Mouse (Mus musculus): ENCODE data around the gene Ipmk. TPM values are rescaled to one million over a fixed set of nuclear protein-coding genes. Genes with fewer than 3 reads are reported as not detected.

Gene Ipmk
- polyA plus RNA-seq, 1 experiment from 2014 or later = 10.7 TPM

- DNase-seq (ENCODE audit: low spot score) = no peak
These were observed 8.1 kb upstream of the Ipmk start for GRCm38 (mm10) chr10:71339463-71339862.

- no peak for DNase-seq (ENCODE audit: low spot score)
These were observed 7.4 kb upstream of the Ipmk start for GRCm38 (mm10) chr10:71340195-71340594.

GRCm38 (mm10) chr10:71341290-71341689, 6.3 kb upstream of the Ipmk start:
- no peak for DNase-seq (ENCODE audit: low spot score)

- DNase-seq (ENCODE audit: low spot score) = peak; percentile 30
These were observed 5.3 kb upstream of the Ipmk start for GRCm38 (mm10) chr10:71342030-71342805.

GRCm38 (mm10) chr10:71343130-71343529, 4.4 kb upstream of the Ipmk start:
- no peak for DNase-seq (ENCODE audit: low spot score)

- no peak for DNase-seq (ENCODE audit: low spot score)
These were observed 3.8 kb upstream of the Ipmk start for GRCm38 (mm10) chr10:71343567-71344265.

- peak; percentile 96 for DNase-seq (ENCODE audit: low spot score)
These were observed 2.9 kb upstream of the Ipmk start, which contains the start of gene Cisd1 for GRCm38 (mm10) chr10:71344579-71345143. Gene Cisd1, minus strand, starts transcription at chr10:71344954.

GRCm38 (mm10) chr10:71346106-71346505, 1.5 kb upstream of the Ipmk start:
- no peak for DNase-seq (ENCODE audit: low spot score)

GRCm38 (mm10) chr10:71346722-71347508, 648 bp upstream of the Ipmk start:
- no peak for DNase-seq (ENCODE audit: low spot score)

GRCm38 (mm10) chr10:71347964-71348636, 537 bp downstream of the Ipmk start:
- no peak for DNase-seq (ENCODE audit: low spot score)

- no peak for DNase-seq (ENCODE audit: low spot score)
These were observed 1.2 kb downstream of the Ipmk start for GRCm38 (mm10) chr10:71348637-71349280.

GRCm38 (mm10) chr10:71349290-71349689, 1.7 kb downstream of the Ipmk start:
- no peak for DNase-seq (ENCODE audit: low spot score)

GRCm38 (mm10) chr10:71351301-71351700, 3.7 kb downstream of the Ipmk start:
- DNase-seq (ENCODE audit: low spot score) = no peak

GRCm38 (mm10) chr10:71353850-71354249, 6.3 kb downstream of the Ipmk start:
- no peak for DNase-seq (ENCODE audit: low spot score)

- DNase-seq (ENCODE audit: low spot score) = no peak
These were observed 7.4 kb downstream of the Ipmk start for GRCm38 (mm10) chr10:71354947-71355346.

- DNase-seq (ENCODE audit: low spot score) = no peak
These were observed 13.5 kb downstream of the Ipmk start for GRCm38 (mm10) chr10:71361044-71361443.

GRCm38 (mm10) chr10:71361836-71362562, 14.4 kb downstream of the Ipmk start:
- peak; percentile 24 for DNase-seq (ENCODE audit: low spot score)

- no peak for DNase-seq (ENCODE audit: low spot score)
These were observed 15.9 kb downstream of the Ipmk start for GRCm38 (mm10) chr10:71363440-71363839.

- no peak for DNase-seq (ENCODE audit: low spot score)
These were observed 16.3 kb downstream of the Ipmk start for GRCm38 (mm10) chr10:71363858-71364257.
